Mouse (Mus musculus) testis, adult 2 months (tissue): ENCODE measurements around the gene Abcg5.

Experiments
- CTCF ChIP-seq: fragments of 200-500 bp; IDR thresholded peaks from 2 replicates; pipeline ENCODE4 v1.5.1; 2012; ENCODE audit warnings: low read depth, mild to moderate bottlenecking, inconsistent platforms, low read length, moderate library complexity; ENCODE audit not compliant: control insufficient read depth, insufficient read depth, insufficient replicate concordance
- POLR2A ChIP-seq: fragments of 200-500 bp; IDR thresholded peaks from 2 replicates; pipeline ENCODE4 v1.6.1; 2012; ENCODE audit warnings: low read depth, mild to moderate bottlenecking, inconsistent platforms, low read length, moderate library complexity; ENCODE audit not compliant: control insufficient read depth

- TF ChIP-seq CTCF (no peak), POLR2A (no peak)
Observed at GRCm38 (mm10) chr17:84717416-84717815, 34.6 kb upstream of the Abcg5 start.
